Mouse (Mus musculus) MEL (cell line): Measurements from ENCODE around the gene Src.

Source experiments
- CTCF ChIP-seq, 3 experiments: IDR thresholded peaks in 2 of 3; conservative IDR thresholded peaks in 1 of 3; 2 replicates each; pipeline ENCODE4 v1.5.1; 2011 to 2012; ENCODE audit warnings: low read length in 3 of 3, low read depth in 2 of 3, mild to moderate bottlenecking in 2 of 3, improper control_type of control experiment in 1 of 3, inconsistent platforms in 1 of 3, mixed read lengths in 1 of 3, moderate library complexity in 1 of 3; ENCODE audit not compliant: control insufficient read depth in 1 of 3, insufficient read depth in 1 of 3, poor library complexity in 1 of 3, severe bottlenecking in 1 of 3
- ELF1 ChIP-seq: IDR thresholded peaks from 2 replicates; pipeline ENCODE4 v1.6.1; 2014; ENCODE audit warnings: low read depth, mild to moderate bottlenecking, inconsistent platforms, low read length, improper control_type of control experiment, moderate library complexity
- EP300 ChIP-seq, 2 experiments: IDR thresholded peaks; 2 replicates each; pipeline ENCODE4 v1.6.1; 2011; ENCODE audit warnings: improper control_type of control experiment in 2 of 2, low read length in 2 of 2, low read depth in 1 of 2, mild to moderate bottlenecking in 1 of 2
- MAX ChIP-seq: IDR thresholded peaks from 2 replicates; pipeline ENCODE4 v1.6.1; 2011; ENCODE audit warnings: low read length, improper control_type of control experiment
- MAZ ChIP-seq: IDR thresholded peaks from 2 replicates; pipeline ENCODE4 v1.6.1; 2012; ENCODE audit warnings: low read depth, mild to moderate bottlenecking, inconsistent platforms, low read length, improper control_type of control experiment
- POLR2A ChIP-seq, 2 experiments: IDR thresholded peaks; 2 replicates each; pipeline ENCODE4 v1.6.1; 2011 to 2012; ENCODE audit warnings: low read length in 2 of 2, mild to moderate bottlenecking in 2 of 2, control low read depth in 1 of 2, improper control_type of control experiment in 1 of 2, low read depth in 1 of 2, moderate library complexity in 1 of 2; ENCODE audit not compliant: control insufficient read depth in 1 of 2, insufficient read depth in 1 of 2, poor library complexity in 1 of 2
- SIN3A ChIP-seq: IDR thresholded peaks from 2 replicates; pipeline ENCODE4 v1.6.1; 2012; ENCODE audit warnings: low read length, improper control_type of control experiment, inconsistent platforms
- USF2 ChIP-seq, 2 experiments: IDR thresholded peaks; 2 replicates each; pipeline ENCODE4 v1.6.1; 2011 to 2012; ENCODE audit warnings: improper control_type of control experiment in 2 of 2, low read length in 2 of 2, borderline replicate concordance in 1 of 2, inconsistent platforms in 1 of 2, low read depth in 1 of 2, mild to moderate bottlenecking in 1 of 2; ENCODE audit not compliant: insufficient read depth in 1 of 2

DNA sequence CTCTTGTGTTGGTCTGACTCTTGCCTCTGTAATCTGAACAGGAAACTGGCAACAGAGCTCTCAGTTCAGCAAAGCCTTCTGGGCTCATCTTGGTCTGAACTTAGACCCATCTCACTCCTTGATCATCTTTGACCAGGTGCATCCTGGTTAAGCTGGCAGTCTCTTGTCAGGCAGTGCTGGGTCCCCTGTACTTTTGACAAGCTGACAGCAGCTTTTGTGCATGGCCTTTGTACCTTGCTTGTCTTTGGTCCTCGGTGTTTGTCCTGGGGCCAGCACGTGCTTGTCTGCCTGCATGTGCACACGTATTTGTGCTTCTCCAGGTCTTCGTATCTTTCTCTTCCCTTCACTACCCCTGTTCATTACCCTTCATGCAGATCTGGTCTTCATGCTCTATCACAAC is 91.8 kb downstream of the Src start:
- TF ChIP-seq MAZ: no peak
- no peak for TF ChIP-seq MAX
- TF ChIP-seq CTCF (IDR thresholded peaks at IDR 0.05 in 2 of 3, conservative IDR thresholded peaks at IDR 0.05 in 1 of 3; ENCODE audit: control insufficient read depth in 1 of 3, insufficient read depth in 1 of 3, low read depth in 2 of 3, low read length in 3 of 3, poor library complexity in 1 of 3, severe bottlenecking in 1 of 3): no peak
- no peak for TF ChIP-seq ELF1
- no peak for TF ChIP-seq POLR2A (IDR thresholded peaks at IDR 0.05; ENCODE audit: control insufficient read depth in 1 of 2, insufficient read depth in 1 of 2, low read depth in 1 of 2, low read length in 2 of 2, poor library complexity in 1 of 2)
- TF ChIP-seq USF2 (IDR thresholded peaks at IDR 0.05; ENCODE audit: borderline replicate concordance in 1 of 2, insufficient read depth in 1 of 2, low read depth in 1 of 2, low read length in 2 of 2): no peak
- TF ChIP-seq SIN3A: no peak
- no peak for TF ChIP-seq EP300 (IDR thresholded peaks at IDR 0.05; ENCODE audit: low read depth in 1 of 2, low read length in 2 of 2)
